ENCODE assay signal across 7 mouse cellular contexts in genomic region chr4:131843290-131843743, GRCm38 (mm10). TPM values are rescaled to one million over a fixed set of nuclear protein-coding genes. Genes with fewer than 3 reads are reported as not detected.
DNase-seq lines count a peak whose midpoint lies in the region; ATAC-seq lines count a peak whose summit lies in the region.

Mecr (plus strand) TSS chr4:131843470.

- WGBS in embryonic facial prominence, embryonic 10.5 days: under 1% methylated on average over 37 of the region's 37 CpGs
- WGBS in limb, embryonic 10.5 days: under 1% methylated on average over 37 of the region's 37 CpGs
- under 1% methylated on average over 37 of the region's 37 CpGs for WGBS in midbrain, embryonic 13.5 days

- no peaks in the 10 kb centered on the region for H3K9me3 ChIP-seq in embryonic facial prominence, embryonic 10.5 days
- H3K9me3 ChIP-seq in limb, embryonic 10.5 days (replicated peaks): no peaks in the 10 kb centered on the region
- H3K9me3 ChIP-seq in midbrain, embryonic 13.5 days: no peaks in the 10 kb centered on the region

- H3K4me3 ChIP-seq in embryonic facial prominence, embryonic 10.5 days: peak within 1 kb of the TSS; percentile 100
- H3K4me3 ChIP-seq in limb, embryonic 10.5 days: peak within 1 kb of the TSS; percentile 100
- peak within 1 kb of the TSS; percentile 90 for H3K4me3 ChIP-seq in midbrain, embryonic 13.5 days (replicated peaks)

- peaks cover 7% of the 10 kb centered on the region for H3K36me3 ChIP-seq in embryonic facial prominence, embryonic 10.5 days (replicated peaks)
- H3K36me3 ChIP-seq in limb, embryonic 10.5 days: peaks cover 9% of the 10 kb centered on the region; the same call in 1 of the 2 replicates
- 0 out of 2 replicates have a peak, but pooled peaks cover 4% of the 10 kb centered on the region for H3K36me3 ChIP-seq in midbrain, embryonic 13.5 days

- peaks cover 25% of the 10 kb centered on the region for H3K27me3 ChIP-seq in embryonic facial prominence, embryonic 10.5 days (replicated peaks; ENCODE audit: low read depth, poor library complexity, severe bottlenecking)
- H3K27me3 ChIP-seq in limb, embryonic 10.5 days (ENCODE audit: low read depth, poor library complexity, severe bottlenecking): peaks cover 15% of the 10 kb centered on the region; the same call in 1 of the 2 replicates
- peaks cover 35% of the 10 kb centered on the region for H3K27me3 ChIP-seq in midbrain, embryonic 13.5 days

- peaks cover 41% of the 10 kb centered on the region for H3K4me1 ChIP-seq in embryonic facial prominence, embryonic 10.5 days
- H3K4me1 ChIP-seq in limb, embryonic 10.5 days: peaks cover 40% of the 10 kb centered on the region
- peaks cover 16% of the 10 kb centered on the region for H3K4me1 ChIP-seq in midbrain, embryonic 13.5 days (replicated peaks)

- peak within 1 kb of the TSS; percentile 82 for H3K27ac ChIP-seq in embryonic facial prominence, embryonic 10.5 days (replicated peaks)
- peak within 1 kb of the TSS; percentile 83 for H3K27ac ChIP-seq in limb, embryonic 10.5 days
- no peak within 1 kb of the TSS for H3K27ac ChIP-seq in midbrain, embryonic 13.5 days

- peak within 1 kb of the TSS; percentile 79 for H3K9ac ChIP-seq in midbrain, embryonic 13.5 days (replicated peaks)

- H3K4me2 ChIP-seq in midbrain, embryonic 13.5 days (replicated peaks): peak within 1 kb of the TSS; percentile 96

- DNase-seq in adrenal gland, postnatal 10 days: peak; percentile 97
- DNase-seq in embryonic facial prominence, embryonic 10.5 days (ENCODE audit: low spot score): peak; percentile 95
- peak; percentile 92 for DNase-seq in kidney, adult 11 months
- DNase-seq in limb, embryonic 10.5 days (ENCODE audit: low spot score): peak; percentile 97
- peak; percentile 87 for DNase-seq in spleen, adult 12 weeks (ENCODE audit: low spot score)

- ATAC-seq in granulocyte monocyte progenitor cell, adult 5-6 weeks (replicated peaks; ENCODE audit: poor library complexity, severe bottlenecking): peak; percentile 96
- peak; percentile 85 for ATAC-seq in midbrain, embryonic 13.5 days

RNA-seq across cellular contexts. Expression of gene Mecr, which starts in this region (rescaled TPM):
- total RNA-seq in adrenal gland, postnatal 10 days (2021): 100 to 1,000 TPM; 144 to 154 TPM
- polyA plus RNA-seq in embryonic facial prominence, embryonic 10.5 days (2016; fragmentation: Nextera tagmentation; extraction: Ambion mirVana): 52.9 and 55.0 TPM in 2 replicates
- 40.0 and 68.6 TPM in 2 replicates for total RNA-seq in granulocyte monocyte progenitor cell, adult 5-6 weeks (2014; fragmentation: Nextera tagmentation)
- total RNA-seq in granulocyte monocyte progenitor cell, adult 5-6 weeks (2017): 28.4 and 36.2 TPM in 2 replicates
- polyA plus RNA-seq in limb, embryonic 10.5 days (2016; fragmentation: Nextera tagmentation; extraction: Ambion mirVana): 52.6 and 58.1 TPM in 2 replicates
- 38.0 and 38.3 TPM in 2 replicates for polyA plus RNA-seq in midbrain, embryonic 13.5 days (2015; fragmentation: Nextera tagmentation; extraction: Ambion mirVana)
